Mouse (Mus musculus): Measurements from ENCODE around the gene Olfr126.

Olfr126 gene

DNA sequence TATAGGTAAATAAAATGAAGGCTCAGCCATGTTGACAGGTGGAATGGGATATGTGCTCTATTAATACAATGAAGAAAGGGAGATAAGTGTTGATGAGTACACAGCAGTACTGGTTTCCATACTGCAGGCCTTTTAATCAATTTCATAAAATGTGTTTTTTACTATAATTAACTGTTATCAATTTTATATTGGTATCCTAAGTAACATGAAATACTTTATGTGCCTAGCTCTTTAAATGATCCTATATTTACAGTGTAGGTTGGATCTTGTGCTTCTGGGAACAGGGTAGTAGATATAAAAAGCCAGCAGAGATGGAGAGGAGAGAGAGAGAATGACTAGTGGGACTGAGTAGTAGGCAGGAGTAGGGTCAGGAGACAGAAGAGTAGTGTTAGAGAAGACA, at the start of gene Olfr126:
Gene Olfr126, plus strand, starts transcription at position 301 of the 400 bp plus-strand sequence.
- ChIA-PET POLR2A (no interaction called here), CTCF (no interaction called here)

DNA sequence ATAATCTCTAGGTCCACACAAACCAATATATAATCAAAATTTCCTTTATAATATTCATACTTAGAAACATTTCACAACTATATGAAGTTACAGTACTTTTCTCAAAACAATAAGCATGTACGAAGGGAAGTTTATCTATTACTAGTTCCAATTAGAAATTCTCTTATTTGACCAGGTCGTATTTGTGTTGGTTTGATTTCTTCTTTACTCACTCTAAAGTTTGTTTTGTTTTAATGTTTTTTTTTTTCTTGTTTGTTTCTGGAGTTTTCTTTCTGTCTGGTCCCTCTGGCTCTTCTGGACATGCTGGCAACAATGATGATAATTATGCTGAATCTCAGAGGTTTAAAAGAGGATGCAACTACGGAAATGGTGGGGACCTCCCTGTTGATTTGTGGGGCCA, 47.7 kb upstream of the Olfr126 start, which contains the start of gene Olfr124:
Gene Olfr124, plus strand, starts transcription at position 301 of the 400 bp plus-strand sequence.
- CTCF ChIA-PET, result no interaction called here
- POLR2A ChIA-PET, result no interaction called here

DNA sequence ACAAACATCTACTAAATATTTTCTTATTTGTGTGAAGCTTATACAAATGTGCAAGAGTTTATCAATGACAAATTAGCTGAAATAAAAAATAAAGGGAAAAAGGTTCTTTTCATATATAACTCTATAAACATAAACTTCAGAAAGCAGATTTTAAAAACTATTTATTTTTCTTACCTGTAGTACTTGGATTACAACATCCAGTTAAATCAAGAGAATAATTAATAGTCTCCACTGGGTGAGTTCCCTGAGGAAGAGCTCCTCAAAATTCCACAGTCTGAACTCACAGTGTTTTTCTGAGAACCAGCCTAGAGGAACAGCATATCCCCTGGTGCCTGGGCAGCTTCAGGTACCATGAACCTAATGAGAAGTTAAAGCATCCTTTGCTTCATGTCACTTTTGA, 14.6 kb upstream of the Olfr126 start, which contains the start of gene Olfr125:
Gene Olfr125, plus strand, starts transcription at position 301 of the 400 bp plus-strand sequence.
- ChIA-PET CTCF (no interaction called here), POLR2A (no interaction called here)

DNA sequence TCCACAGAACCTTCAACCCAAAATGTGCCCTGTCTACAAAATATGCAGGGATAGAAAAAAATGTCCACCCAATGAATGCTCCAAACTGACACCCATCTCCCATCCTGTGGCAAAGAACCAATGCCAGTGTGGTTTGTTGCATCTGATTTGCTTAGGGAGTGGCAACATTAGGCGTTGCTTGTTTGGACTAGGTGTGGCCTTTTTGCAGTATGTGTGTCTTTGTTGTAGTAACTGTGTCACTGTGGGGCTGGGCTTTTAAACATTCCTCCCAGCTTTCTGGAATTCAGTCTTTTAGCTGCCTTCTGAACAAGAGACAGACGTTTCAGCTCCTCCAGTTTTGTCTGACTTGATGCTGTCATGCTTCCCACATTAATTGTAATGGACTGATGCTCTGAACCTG, 16.6 kb downstream of the Olfr126 start:
- POLR2A ChIA-PET, result no interaction called here

DNA sequence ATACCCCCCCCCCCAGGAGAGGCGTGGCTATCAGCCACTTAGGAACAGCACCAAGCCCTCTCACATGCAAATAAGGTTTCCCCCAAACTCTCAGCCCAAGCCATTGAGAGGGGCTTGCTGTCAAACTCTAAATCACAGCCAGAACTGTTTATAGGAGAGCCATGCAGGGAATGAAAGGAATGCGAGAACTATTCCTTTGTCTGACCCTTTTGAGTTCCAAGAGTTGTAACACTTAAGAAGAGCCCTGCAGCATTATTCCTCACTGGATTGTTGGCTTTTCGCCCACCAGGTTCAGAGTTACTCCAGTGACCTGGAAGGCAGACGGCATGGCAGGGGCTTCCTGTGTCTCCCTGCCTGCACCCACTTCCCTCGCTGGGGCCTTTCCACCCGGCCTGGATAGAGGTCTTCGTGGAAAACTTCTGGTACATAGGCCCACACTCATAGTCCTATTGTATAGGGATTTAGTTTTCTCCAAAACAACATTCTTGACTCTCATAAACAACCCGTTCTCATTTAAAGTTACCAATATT, 22.5 kb downstream of the Olfr126 start:
- POLR2A ChIA-PET, result no interaction called here
- CTCF ChIA-PET, result no interaction called here

More for the DNA sequence above, 16.6 kb downstream of the Olfr126 start:
- CTCF ChIA-PET, result no interaction called here

DNA sequence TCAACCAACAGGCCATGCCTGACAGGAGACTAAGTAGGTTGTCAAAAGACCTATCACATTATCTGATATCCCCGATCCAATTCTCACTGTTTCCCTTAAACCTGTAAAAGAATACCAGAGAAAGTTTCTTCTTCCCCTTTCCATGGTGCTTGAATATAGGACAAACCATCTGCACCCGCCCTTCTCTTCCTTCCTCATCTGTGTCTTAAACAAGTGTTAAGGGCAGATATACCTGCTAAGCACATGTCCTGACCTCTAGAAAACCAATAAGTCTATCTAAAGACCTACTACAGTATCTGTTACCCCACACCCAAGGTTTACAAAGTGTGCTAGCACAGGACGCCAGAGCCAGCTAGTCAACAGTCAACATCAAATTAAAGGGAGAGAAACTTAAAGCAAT, 26.5 kb downstream of the Olfr126 start:
- CTCF ChIA-PET, result no interaction called here
- POLR2A ChIA-PET, result no interaction called here

DNA sequence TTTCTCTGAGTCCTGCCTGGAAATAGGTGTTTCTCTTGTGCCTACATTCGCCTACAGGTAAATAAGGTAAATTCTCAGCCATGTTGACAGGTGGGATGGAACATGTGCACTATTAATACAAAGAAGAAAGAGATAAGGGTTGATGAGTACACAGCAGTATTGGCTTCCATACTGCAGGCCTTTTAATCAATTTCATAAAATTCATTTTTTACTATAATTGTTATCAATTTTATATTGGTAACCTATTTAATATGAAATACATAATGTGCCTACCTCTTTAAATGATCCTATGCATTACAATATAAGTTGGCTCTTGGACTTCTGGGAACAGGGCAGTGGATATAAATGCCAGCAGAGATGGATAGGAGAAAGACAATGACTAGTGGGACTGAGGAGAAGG, 52.9 kb downstream of the Olfr126 start, which contains the start of gene Olfr127:
Gene Olfr127, plus strand, starts transcription at position 301 of the 400 bp plus-strand sequence.
- CTCF ChIA-PET, result no interaction called here
- POLR2A ChIA-PET, result no interaction called here
